Mouse (Mus musculus): ENCODE data around the gene Eif4ebp2.

DNA sequence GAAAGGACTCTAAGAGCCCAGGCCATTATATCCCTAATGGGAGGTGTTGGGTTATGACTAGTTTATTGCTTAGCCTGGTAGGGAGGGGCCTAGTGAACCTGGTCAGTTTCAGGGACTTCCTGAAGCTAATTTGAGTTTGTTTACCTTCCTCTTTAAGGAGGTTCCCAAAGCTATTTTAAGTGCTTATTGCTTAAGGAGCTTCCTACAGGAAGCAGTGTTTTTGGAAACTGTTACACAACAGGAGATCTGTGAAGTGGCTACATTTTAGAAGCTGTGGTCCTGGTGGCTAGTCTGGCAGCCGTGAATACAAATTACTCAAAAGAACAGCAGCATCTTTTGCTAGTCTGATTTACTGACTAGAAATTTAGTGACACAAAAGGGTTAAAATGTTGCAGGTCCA, 21.9 kb upstream of the Eif4ebp2 start:
- TF ChIP-seq CTCF (IDR thresholded peaks at IDR 0.05; ENCODE audit: extremely low read depth, insufficient read depth, insufficient read length, insufficient replicate concordance): no peak
- no peak for TF ChIP-seq POLR2A (IDR thresholded peaks at IDR 0.05; ENCODE audit: low read depth, low read length)

All from spleen, adult 2 months (tissue).